In the genomic region with DNA sequence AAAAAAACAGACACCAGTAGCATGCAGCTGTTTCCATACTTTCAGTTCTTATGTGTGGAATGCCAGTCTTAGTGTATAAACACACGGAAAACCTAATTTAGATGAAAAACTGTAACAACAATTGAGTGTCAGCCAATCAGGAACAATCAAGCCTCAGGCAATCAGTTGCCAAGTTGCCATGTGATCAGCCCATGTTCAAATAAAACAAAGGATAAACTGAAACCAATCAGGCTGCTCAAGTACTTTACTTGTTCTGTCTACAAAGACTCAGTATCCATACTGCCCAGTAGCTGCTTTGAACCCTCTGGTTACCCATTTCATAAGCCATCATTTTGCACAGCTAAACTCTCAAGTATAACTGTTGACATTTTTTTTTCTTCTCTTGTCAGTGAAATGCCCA, we compare ENCODE assay signal across 15 mouse cellular contexts. TPM values are rescaled to one million over a fixed set of nuclear protein-coding genes. Genes with fewer than 3 reads are reported as not detected.
"Had no signal": no experiment of that assay in that cellular context is flagged by ENCODE, and none has a peak within 500 bp of the region (broad histone marks: within the 10 kb centered on the region; RNA-seq: fewer than 3 reads in every experiment).

No protein-coding gene starts in this region.

- H3K4me1 ChIP-seq: liver, embryonic 13.5 days; lung, embryonic 15.5 days; megakaryocyte, embryonic 14.5 days; stomach, embryonic 15.5 days had no signal

- H3K36me3 ChIP-seq: liver, embryonic 13.5 days; lung, embryonic 15.5 days; stomach, embryonic 15.5 days had no signal

- H3K4me2 ChIP-seq: limb, embryonic 12.5 days; liver, embryonic 13.5 days; lung, embryonic 15.5 days; midbrain, embryonic 11.5 days; stomach, embryonic 15.5 days had no signal

- H3K9ac ChIP-seq: limb, embryonic 12.5 days; liver, embryonic 13.5 days; liver, postnatal 0 days; lung, embryonic 15.5 days; stomach, embryonic 15.5 days had no signal

- DNase-seq: kidney, postnatal 10 days; layer of hippocampus, postnatal 36 days; liver; liver, embryonic 13.5 days; liver, postnatal 0 days; lung, postnatal 14 days; spleen, adult 18-20 months; thymus, adult 2 months; thymus, postnatal 25 days had no signal

- ATAC-seq: liver, postnatal 0 days had no signal

- H3K9me3 ChIP-seq: limb, embryonic 12.5 days; liver, embryonic 13.5 days; lung, embryonic 15.5 days; stomach, embryonic 15.5 days had no signal

- H3K27me3 ChIP-seq: limb, embryonic 12.5 days; liver, embryonic 13.5 days; lung, embryonic 15.5 days; megakaryocyte, embryonic 14.5 days; stomach, embryonic 15.5 days had no signal

- H3K4me3 ChIP-seq: limb, embryonic 12.5 days; liver, embryonic 13.5 days; lung, embryonic 15.5 days; megakaryocyte, embryonic 14.5 days; stomach, embryonic 15.5 days had no signal

- H3K27ac ChIP-seq: limb, embryonic 12.5 days; liver, embryonic 13.5 days; lung, embryonic 15.5 days; macrophage; stomach, embryonic 15.5 days had no signal

RNA-seq across cellular contexts. Expression of gene Cttnbp2, which starts 21.7 kb away (rescaled TPM):
- polyA plus RNA-seq: macrophage had no signal
